Mouse (Mus musculus): ENCODE measurements around the gene Uspl1. TPM values are rescaled to one million over a fixed set of nuclear protein-coding genes. Genes with fewer than 3 reads are reported as not detected.

Gene Uspl1
- polyA plus RNA-seq, 1 experiment: 8.5 TPM

- DNase-seq (ENCODE audit: low read depth in 1 of 2, low spot score in 2 of 2): no peak
- H3K27me3 ChIP-seq (ENCODE audit: control insufficient read depth, insufficient read depth, low read length): no peaks in the 10 kb centered on the region
- no peak overlapping the region for H3K27ac ChIP-seq (ENCODE audit: insufficient read depth, low read length)
- TF ChIP-seq POLR2A (IDR thresholded peaks at IDR 0.05; ENCODE audit: low read depth, low read length): no peak
- no peak for TF ChIP-seq CTCF (IDR thresholded peaks at IDR 0.05; ENCODE audit: extremely low read depth, insufficient read depth, insufficient read length, insufficient replicate concordance)
- peaks cover 30% of the 10 kb centered on the region for H3K36me3 ChIP-seq (ENCODE audit: control insufficient read depth, insufficient read depth, low read length)
- no peak overlapping the region for H3K4me3 ChIP-seq (ENCODE audit: extremely low read depth, insufficient read depth, insufficient read length)
- H3K4me1 ChIP-seq (ENCODE audit: control insufficient read depth, insufficient read depth, insufficient read length): no peaks in the 10 kb centered on the region
- 72% methylated on average over 1 of the region's 1 CpGs for WGBS
Observed at GRCm38 (mm10) chr5:149196611-149197010, 12.5 kb downstream of the Uspl1 start.

GRCm38 (mm10) chr5:149198782-149199181 lies 14.6 kb downstream of the Uspl1 start:
- Histone ChIP-seq H3K27me3 (ENCODE audit: control insufficient read depth, insufficient read depth, low read length) (no peaks in the 10 kb centered on the region), H3K4me3 (ENCODE audit: extremely low read depth, insufficient read depth, insufficient read length) (no peak overlapping the region), H3K36me3 (ENCODE audit: control insufficient read depth, insufficient read depth, low read length) (peaks cover 43% of the 10 kb centered on the region), H3K27ac (ENCODE audit: insufficient read depth, low read length) (no peak overlapping the region), H3K4me1 (ENCODE audit: control insufficient read depth, insufficient read depth, insufficient read length) (no peaks in the 10 kb centered on the region)
- TF ChIP-seq POLR2A (IDR thresholded peaks at IDR 0.05; ENCODE audit: low read depth, low read length): no peak
- TF ChIP-seq CTCF (IDR thresholded peaks at IDR 0.05; ENCODE audit: extremely low read depth, insufficient read depth, insufficient read length, insufficient replicate concordance): no peak
- no peak for DNase-seq (ENCODE audit: low read depth in 1 of 2, low spot score in 2 of 2)
- 97% methylated on average over 1 of the region's 1 CpGs for WGBS

GRCm38 (mm10) chr5:149202941-149203340 lies 18.8 kb downstream of the Uspl1 start:
- 50% methylated on average over 5 of the region's 5 CpGs for WGBS
- Histone ChIP-seq H3K27me3 (ENCODE audit: control insufficient read depth, insufficient read depth, low read length) (no peaks in the 10 kb centered on the region), H3K27ac (ENCODE audit: insufficient read depth, low read length) (no peak overlapping the region), H3K4me3 (ENCODE audit: extremely low read depth, insufficient read depth, insufficient read length) (no peak overlapping the region), H3K36me3 (ENCODE audit: control insufficient read depth, insufficient read depth, low read length) (peaks cover 54% of the 10 kb centered on the region), H3K4me1 (ENCODE audit: control insufficient read depth, insufficient read depth, insufficient read length) (no peaks in the 10 kb centered on the region)
- no peak for TF ChIP-seq CTCF (IDR thresholded peaks at IDR 0.05; ENCODE audit: extremely low read depth, insufficient read depth, insufficient read length, insufficient replicate concordance)
- TF ChIP-seq POLR2A (IDR thresholded peaks at IDR 0.05; ENCODE audit: low read depth, low read length): no peak
- no peak for DNase-seq (ENCODE audit: low read depth in 1 of 2, low spot score in 2 of 2)

- Histone ChIP-seq H3K4me1 (ENCODE audit: control insufficient read depth, insufficient read depth, insufficient read length) (no peaks in the 10 kb centered on the region), H3K36me3 (ENCODE audit: control insufficient read depth, insufficient read depth, low read length) (peaks cover 53% of the 10 kb centered on the region), H3K27me3 (ENCODE audit: control insufficient read depth, insufficient read depth, low read length) (no peaks in the 10 kb centered on the region), H3K27ac (ENCODE audit: insufficient read depth, low read length) (no peak overlapping the region), H3K4me3 (ENCODE audit: extremely low read depth, insufficient read depth, insufficient read length) (no peak overlapping the region)
- WGBS: 83% methylated on average over 4 of the region's 4 CpGs
- no peak for DNase-seq (ENCODE audit: low read depth in 1 of 2, low spot score in 2 of 2)
- TF ChIP-seq POLR2A (IDR thresholded peaks at IDR 0.05; ENCODE audit: low read depth, low read length): no peak
- TF ChIP-seq CTCF (IDR thresholded peaks at IDR 0.05; ENCODE audit: extremely low read depth, insufficient read depth, insufficient read length, insufficient replicate concordance): no peak
Observed at GRCm38 (mm10) chr5:149203796-149204375, 19.7 kb downstream of the Uspl1 start.

- WGBS: 92% methylated on average over 7 of the region's 7 CpGs
Observed at GRCm38 (mm10) chr5:149204822-149205221, 20.7 kb downstream of the Uspl1 start.

GRCm38 (mm10) chr5:149205265-149205664 lies 21.1 kb downstream of the Uspl1 start:
- TF ChIP-seq CTCF (IDR thresholded peaks at IDR 0.05; ENCODE audit: extremely low read depth, insufficient read depth, insufficient read length, insufficient replicate concordance) (no peak), POLR2A (IDR thresholded peaks at IDR 0.05; ENCODE audit: low read depth, low read length) (no peak)
- DNase-seq (ENCODE audit: low read depth in 1 of 2, low spot score in 2 of 2): no peak
- peaks cover 55% of the 10 kb centered on the region for H3K36me3 ChIP-seq (ENCODE audit: control insufficient read depth, insufficient read depth, low read length)

More at GRCm38 (mm10) chr5:149204822-149205221, 20.7 kb downstream of the Uspl1 start:
- Histone ChIP-seq H3K4me3 (ENCODE audit: extremely low read depth, insufficient read depth, insufficient read length) (no peak overlapping the region), H3K36me3 (ENCODE audit: control insufficient read depth, insufficient read depth, low read length) (peaks cover 51% of the 10 kb centered on the region), H3K4me1 (ENCODE audit: control insufficient read depth, insufficient read depth, insufficient read length) (no peaks in the 10 kb centered on the region), H3K27me3 (ENCODE audit: control insufficient read depth, insufficient read depth, low read length) (no peaks in the 10 kb centered on the region), H3K27ac (ENCODE audit: insufficient read depth, low read length) (no peak overlapping the region)
- DNase-seq (ENCODE audit: low read depth in 1 of 2, low spot score in 2 of 2): no peak
- TF ChIP-seq CTCF (IDR thresholded peaks at IDR 0.05; ENCODE audit: extremely low read depth, insufficient read depth, insufficient read length, insufficient replicate concordance): no peak
- TF ChIP-seq POLR2A (IDR thresholded peaks at IDR 0.05; ENCODE audit: low read depth, low read length): no peak

GRCm38 (mm10) chr5:149206286-149206685 lies 22.1 kb downstream of the Uspl1 start:
- 94% methylated on average over 5 of the region's 5 CpGs for WGBS

More at GRCm38 (mm10) chr5:149205265-149205664, 21.1 kb downstream of the Uspl1 start:
- WGBS: 94% methylated on average over 8 of the region's 8 CpGs
- Histone ChIP-seq H3K27me3 (ENCODE audit: control insufficient read depth, insufficient read depth, low read length) (no peaks in the 10 kb centered on the region), H3K4me1 (ENCODE audit: control insufficient read depth, insufficient read depth, insufficient read length) (no peaks in the 10 kb centered on the region), H3K27ac (ENCODE audit: insufficient read depth, low read length) (no peak overlapping the region), H3K4me3 (ENCODE audit: extremely low read depth, insufficient read depth, insufficient read length) (no peak overlapping the region)

More at GRCm38 (mm10) chr5:149206286-149206685, 22.1 kb downstream of the Uspl1 start:
- H3K4me3 ChIP-seq (ENCODE audit: extremely low read depth, insufficient read depth, insufficient read length): no peak overlapping the region
- peaks cover 60% of the 10 kb centered on the region for H3K36me3 ChIP-seq (ENCODE audit: control insufficient read depth, insufficient read depth, low read length)
- H3K27ac ChIP-seq (ENCODE audit: insufficient read depth, low read length): no peak overlapping the region
- H3K27me3 ChIP-seq (ENCODE audit: control insufficient read depth, insufficient read depth, low read length): no peaks in the 10 kb centered on the region
- TF ChIP-seq CTCF (IDR thresholded peaks at IDR 0.05; ENCODE audit: extremely low read depth, insufficient read depth, insufficient read length, insufficient replicate concordance): no peak
- no peak for TF ChIP-seq POLR2A (IDR thresholded peaks at IDR 0.05; ENCODE audit: low read depth, low read length)
- no peaks in the 10 kb centered on the region for H3K4me1 ChIP-seq (ENCODE audit: control insufficient read depth, insufficient read depth, insufficient read length)
- DNase-seq (ENCODE audit: low read depth in 1 of 2, low spot score in 2 of 2): no peak
